32 mouse cellular contexts compared by ENCODE assay signal in genomic region chr7:25768229-25768628, GRCm38 (mm10). TPM values are rescaled to one million over a fixed set of nuclear protein-coding genes. Genes with fewer than 3 reads are reported as not detected.
"Had no signal": no experiment of that assay in that cellular context is flagged by ENCODE, and none has a peak within 500 bp of the region (broad histone marks: within the 10 kb centered on the region; RNA-seq: fewer than 3 reads in every experiment).

No protein-coding gene starts in this region.

- H3K9ac ChIP-seq: limb, embryonic 12.5 days; limb, embryonic 13.5 days; limb, embryonic 15.5 days; liver, embryonic 12.5 days; liver, embryonic 13.5 days; liver, embryonic 14.5 days; liver, embryonic 15.5 days; liver, postnatal 0 days; lung, embryonic 14.5 days; lung, embryonic 15.5 days; midbrain, embryonic 12.5 days; midbrain, embryonic 13.5 days; midbrain, embryonic 15.5 days; neural tube, embryonic 12.5 days; neural tube, embryonic 13.5 days had no signal

- H3K36me3 ChIP-seq: liver, embryonic 13.5 days; liver, embryonic 15.5 days; midbrain, embryonic 15.5 days had no signal

- H3K4me1 ChIP-seq: limb, embryonic 12.5 days; limb, embryonic 13.5 days; limb, embryonic 15.5 days; liver, embryonic 12.5 days; liver, embryonic 15.5 days; midbrain, embryonic 10.5 days; midbrain, embryonic 12.5 days; midbrain, embryonic 13.5 days; midbrain, embryonic 15.5 days; neural tube, embryonic 12.5 days; neural tube, embryonic 13.5 days had no signal

- DNase-seq: left cerebral cortex, postnatal 4 days; liver; liver, embryonic 13.5 days; liver, postnatal 0 days; lung, adult 18-20 months; lung, adult 2 months; lung, embryonic 14.5 days; lung, postnatal 10 days; lung, postnatal 14 days; lung, postnatal 36 days; lung, postnatal 4 days; midbrain, embryonic 14.5 days had no signal

- H3K4me3 ChIP-seq: limb, embryonic 10.5 days; limb, embryonic 12.5 days; limb, embryonic 13.5 days; limb, embryonic 15.5 days; liver, embryonic 12.5 days; liver, embryonic 13.5 days; liver, embryonic 15.5 days; lung, embryonic 15.5 days; megakaryocyte, embryonic 14.5 days; midbrain, embryonic 10.5 days; midbrain, embryonic 12.5 days; midbrain, embryonic 13.5 days; midbrain, embryonic 15.5 days; myocyte; neural tube, embryonic 12.5 days; neural tube, embryonic 13.5 days had no signal

- H3K27me3 ChIP-seq: limb, embryonic 12.5 days; limb, embryonic 13.5 days; limb, embryonic 15.5 days; liver, embryonic 13.5 days; liver, embryonic 15.5 days; lung, embryonic 15.5 days; midbrain, embryonic 12.5 days; midbrain, embryonic 13.5 days; midbrain, embryonic 15.5 days; neural tube, embryonic 12.5 days; neural tube, embryonic 13.5 days had no signal

- H3K27ac ChIP-seq: limb, embryonic 10.5 days; limb, embryonic 12.5 days; limb, embryonic 13.5 days; limb, embryonic 15.5 days; liver, embryonic 12.5 days; liver, embryonic 13.5 days; liver, embryonic 14.5 days; liver, embryonic 15.5 days; lung, embryonic 15.5 days; macrophage; midbrain, embryonic 10.5 days; midbrain, embryonic 12.5 days; midbrain, embryonic 13.5 days; midbrain, embryonic 15.5 days; neural tube, embryonic 12.5 days; neural tube, embryonic 13.5 days had no signal

RNA-seq across cellular contexts. Expression of gene Cyp2s1, which starts 48.5 kb away (rescaled TPM):
- total RNA-seq: megakaryocyte, adult 5-6 weeks; megakaryocyte-erythroid progenitor cell, adult 5-6 weeks; monocyte, adult 5-6 weeks had no signal
